Mouse (Mus musculus) 416B (cell line): ENCODE measurements around the gene Pecam1.
"Not testable (repeated sequence)": the region's sequence is repeated elsewhere in the genome, so short reads cannot be mapped to it uniquely, and the experiment has no call there.

Source experiments
- DNase-seq: peaks from one replicate; pipeline ENCODE4 v3.0.0; 2011; ENCODE audit warnings: low read depth

Pecam1 gene

DNA sequence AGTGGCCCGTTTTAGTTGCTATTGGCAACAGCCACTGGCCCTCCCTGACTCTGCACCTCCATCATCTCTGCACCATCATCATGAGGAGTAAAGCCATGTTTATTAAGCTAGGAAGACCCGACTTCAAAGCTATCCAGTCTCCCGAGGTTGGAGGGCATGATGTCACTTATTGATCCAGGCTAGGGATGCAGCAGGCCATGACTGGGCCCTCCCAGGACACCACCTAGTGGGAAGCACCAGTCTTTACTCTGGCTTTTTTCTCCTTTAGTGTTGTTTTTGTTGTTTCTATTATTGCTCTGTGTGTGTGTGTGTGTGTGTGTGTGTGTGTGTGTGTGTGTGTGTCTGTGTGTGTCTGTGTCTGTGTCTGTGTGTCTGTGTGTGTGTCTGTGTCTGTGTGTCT is 124.9 kb downstream of the Pecam1 start:
- DNase-seq, result no peak

DNA sequence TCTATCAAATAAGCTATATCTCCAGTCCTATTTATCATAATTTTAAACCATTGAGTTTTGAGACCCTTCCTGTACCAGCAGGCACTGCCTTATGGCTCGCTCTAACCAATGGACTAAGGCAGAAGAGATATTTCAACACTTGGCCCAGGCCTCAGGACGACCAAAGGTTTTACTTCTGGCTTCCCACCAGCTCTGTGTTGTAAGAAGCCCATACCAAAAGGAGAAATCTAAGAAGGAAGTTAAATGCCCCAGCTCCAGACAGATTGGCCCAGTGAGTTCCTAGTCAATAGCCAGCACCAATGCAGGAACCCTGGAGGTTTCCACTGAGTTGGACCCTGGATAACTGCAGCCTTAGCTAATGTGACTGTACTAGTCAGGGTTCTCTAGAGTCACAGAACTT is 126.8 kb downstream of the Pecam1 start:
- DNase-seq, result peak; percentile 81

DNA sequence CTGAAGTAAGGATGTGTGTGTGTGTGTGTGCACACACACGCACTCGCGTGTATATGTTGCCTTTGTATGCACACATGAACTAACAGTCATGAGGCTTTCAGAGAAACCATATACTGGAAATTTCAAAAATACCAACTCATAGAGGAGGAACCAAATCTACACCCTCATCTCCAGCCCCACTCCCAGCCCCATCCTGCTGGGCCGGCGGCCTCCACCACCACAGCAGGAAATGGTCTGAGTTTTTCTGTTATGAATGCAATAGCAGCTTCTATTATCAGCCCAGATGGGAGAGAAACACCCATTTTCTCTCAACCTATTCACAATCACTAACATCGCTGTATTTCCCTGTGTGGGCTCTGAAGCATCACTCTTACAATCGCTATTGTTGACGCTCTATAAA is 128.4 kb downstream of the Pecam1 start:
- peak; percentile 84 for DNase-seq

DNA sequence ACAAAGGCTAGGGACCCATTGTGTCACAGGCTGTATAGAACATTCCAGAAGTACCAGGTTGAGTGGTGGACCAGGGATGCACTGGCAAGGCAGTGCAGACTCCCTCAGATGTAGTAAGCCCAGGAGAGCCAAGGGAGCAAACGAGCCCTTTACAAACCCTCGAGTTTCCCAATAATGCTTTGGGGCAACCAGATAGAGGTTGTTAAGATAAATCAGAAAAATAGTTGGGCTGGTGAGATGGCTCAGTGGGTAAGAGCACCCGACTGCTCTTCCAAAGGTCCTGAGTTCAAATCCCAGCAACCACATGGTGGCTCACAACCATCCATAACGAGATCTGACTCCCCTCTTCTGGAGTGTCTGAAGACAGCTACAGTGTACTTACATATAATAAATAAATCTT is 131.7 kb downstream of the Pecam1 start:
- DNase-seq, result not testable (repeated sequence)

DNA sequence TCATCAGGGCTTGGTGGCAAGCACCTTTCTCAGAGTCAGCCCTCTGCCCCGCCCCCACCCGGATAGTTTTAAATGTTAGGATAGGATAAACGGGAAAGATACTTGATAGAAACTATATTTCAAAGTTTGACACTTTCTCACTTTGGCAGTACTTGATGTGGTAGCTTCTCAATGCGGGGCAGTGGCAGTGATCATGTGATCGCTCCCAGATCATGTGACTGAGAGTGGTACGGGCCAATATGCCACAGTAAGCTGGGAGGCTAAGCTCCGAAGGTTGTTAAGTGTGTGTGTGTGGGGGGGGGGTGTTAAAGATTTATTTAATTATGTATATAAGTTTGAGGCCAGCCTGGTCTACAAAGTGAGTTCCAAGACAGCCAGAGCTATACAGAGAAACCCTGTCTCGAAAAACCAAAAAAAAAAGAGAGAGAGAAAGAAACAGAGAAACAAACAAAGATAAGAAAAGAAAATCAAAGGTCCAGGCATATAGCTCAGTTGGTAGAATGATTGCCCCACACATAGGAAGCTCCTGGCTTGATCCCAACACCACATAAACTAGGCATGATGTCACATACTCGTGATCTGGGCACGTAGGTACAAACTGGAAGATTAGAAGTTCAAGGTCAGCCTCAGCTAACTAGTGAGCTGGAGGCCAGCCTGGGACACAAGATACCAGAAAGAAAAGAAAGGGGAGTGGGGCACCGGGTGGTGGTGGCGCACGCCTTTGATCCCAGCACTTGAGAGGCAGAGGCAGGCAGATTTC is 132.4 kb downstream of the Pecam1 start:
- DNase-seq, result peak; percentile 71

DNA sequence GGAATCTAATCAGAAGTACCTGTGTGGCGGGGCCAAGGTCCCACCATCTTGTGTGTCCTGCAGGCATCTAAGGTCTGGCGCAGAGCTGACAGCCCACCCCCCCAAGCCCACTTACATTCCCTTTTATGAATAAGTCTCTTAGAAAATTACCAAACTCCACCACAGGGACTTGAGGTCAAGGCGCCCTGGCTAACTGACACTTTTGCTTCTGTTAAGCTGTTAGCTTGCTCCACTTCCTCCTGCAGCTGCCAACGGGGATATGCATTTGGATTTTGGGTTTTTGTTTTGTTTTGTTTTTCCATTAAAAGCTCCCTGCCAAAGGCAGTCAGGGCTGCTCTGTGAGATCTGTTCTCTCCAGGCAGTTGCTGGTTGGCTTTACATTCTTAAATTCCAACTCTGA is 134.9 kb downstream of the Pecam1 start:
- DNase-seq, result peak; percentile 56

DNA sequence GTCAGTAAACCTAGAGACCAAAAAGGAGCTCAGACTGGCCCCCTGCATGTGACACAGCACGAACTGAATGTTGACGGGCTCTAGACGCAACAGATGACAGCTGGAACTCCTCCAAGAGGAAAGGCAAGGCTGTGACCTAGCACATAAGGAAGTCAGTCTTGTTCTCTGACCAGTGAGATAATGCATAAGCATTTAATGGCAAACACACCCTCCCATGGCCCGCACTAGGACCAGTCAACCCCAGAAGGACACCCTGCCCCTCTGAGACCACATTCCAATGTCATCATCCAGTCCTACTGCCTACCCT is 136.1 kb downstream of the Pecam1 start:
- peak; percentile 89 for DNase-seq

DNA sequence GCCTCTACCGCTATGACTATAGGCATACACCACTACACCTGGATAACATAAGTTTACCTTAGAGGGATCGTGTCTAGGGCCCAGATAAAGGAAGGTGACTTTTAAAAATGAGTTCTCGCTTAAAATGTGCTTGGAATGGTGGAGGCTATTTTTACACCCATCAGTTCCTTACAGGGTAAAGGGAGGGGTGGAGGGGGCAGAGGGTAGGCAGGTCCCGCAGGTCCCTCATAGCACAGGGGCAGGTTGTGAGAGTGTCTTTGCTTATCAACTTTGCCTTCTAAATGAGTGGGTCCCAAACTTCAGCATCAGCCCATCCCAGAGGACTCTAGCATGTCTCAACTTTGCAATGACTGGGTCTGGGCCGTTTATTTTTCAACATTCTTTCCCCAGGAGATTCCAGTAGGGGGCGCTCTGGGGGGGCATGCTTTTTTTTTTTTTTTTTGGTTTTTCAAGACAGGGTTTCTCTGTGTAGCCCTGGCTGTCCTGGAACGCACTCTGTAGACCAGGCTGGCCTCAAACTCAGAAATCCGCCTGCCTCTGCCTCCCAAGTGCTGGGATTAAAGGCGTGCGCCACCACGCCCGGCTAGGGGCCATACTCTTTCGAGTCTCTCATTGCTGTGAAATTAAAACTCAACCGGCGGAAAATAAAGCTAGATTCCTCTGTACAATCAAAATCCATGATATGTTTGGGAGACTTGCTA is 136.6 kb downstream of the Pecam1 start:
- DNase-seq, result peak; percentile 72

DNA sequence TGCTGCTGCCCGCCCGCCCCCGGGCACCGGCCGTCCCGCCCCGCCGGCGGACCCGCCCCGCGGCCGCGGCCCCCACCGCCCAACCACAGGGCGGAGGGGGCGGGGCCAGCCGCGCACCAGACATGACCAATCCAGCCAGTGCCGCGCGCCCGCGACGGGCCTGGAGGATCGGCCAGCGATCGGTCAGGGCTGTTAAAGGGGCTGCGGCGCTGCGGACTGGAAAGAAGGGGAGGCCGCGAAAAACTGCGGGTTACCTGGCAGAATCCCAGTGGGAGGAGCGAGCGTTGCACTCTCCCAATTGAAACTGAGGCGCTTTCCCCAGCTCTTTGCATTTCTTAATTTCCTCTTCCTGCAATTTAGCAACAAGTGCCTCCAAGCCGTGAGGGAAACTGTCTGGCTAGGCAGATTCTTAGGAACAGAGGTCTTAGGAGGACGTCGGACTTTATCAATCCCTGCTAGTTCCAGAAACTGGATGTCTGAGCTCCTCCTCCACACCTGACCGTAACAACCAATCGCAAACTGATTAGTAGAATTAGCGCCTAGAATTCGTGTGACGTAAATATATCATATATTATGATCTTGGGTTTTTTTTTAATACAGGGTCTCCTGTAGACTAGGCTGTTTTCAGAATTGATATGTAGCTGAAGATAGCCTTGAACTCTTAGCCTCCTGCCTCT is 137.3 kb downstream of the Pecam1 start, which contains the start of gene Tex2:
Gene Tex2 (minus strand): TSS at position 463 of the 677 bp plus-strand sequence.
- DNase-seq, result peak; percentile 97

DNA sequence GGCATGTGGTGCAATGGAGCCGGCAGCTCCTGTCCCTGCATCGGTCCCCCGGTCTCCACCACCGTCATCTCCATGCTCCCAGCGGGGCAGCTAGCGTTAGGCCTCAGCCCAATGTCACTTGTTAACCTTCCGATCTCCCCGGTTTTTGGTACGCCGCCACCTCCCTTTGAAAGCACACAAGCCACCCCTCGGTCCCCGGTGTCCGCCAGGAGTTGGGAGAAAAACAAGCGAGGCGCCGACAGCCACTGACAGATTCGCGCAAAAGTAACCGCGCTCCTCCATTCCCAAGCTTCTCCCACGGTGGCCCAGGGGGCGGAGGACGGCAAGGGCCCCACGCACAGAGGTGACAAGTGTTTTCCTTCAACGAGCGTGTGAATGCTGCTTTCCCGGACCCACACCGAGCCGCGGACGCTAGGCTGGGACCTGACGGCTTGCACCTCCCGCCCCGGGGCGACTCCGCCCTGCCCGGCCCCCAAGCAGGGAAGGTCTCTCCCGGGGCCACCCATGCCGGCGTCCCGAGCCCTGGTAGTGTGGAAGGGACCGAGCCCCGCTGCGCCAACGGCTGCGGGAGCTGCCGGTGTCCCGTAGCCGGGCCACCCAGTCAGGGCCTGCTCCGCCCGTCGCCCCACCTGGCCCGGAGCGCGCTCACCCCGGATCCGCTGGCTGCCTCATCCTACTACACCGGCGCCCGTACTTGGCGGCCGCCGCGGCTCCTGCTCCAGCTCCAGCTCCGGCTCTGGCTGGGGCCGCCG is 138.0 kb downstream of the Pecam1 start:
- DNase-seq, result peak; percentile 48

DNA sequence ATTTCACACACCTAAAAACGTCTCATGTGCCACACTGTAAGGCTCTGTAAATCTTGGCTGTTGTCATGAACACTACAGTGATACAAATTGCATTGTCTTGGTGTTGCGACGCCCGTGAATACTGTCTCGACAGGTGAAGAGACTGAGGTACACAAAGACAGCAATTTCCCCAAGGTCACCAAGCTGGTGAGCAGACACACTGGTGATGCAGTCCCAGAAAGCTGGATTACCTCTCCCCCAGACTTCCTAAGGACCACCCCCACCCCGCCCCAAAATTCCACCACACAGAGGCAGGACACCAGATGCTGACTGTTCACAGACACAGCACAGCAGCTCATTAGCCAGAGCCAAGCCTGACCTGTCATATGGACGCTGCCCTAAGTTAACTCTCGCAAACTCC is 140.7 kb downstream of the Pecam1 start:
- no peak for DNase-seq

DNA sequence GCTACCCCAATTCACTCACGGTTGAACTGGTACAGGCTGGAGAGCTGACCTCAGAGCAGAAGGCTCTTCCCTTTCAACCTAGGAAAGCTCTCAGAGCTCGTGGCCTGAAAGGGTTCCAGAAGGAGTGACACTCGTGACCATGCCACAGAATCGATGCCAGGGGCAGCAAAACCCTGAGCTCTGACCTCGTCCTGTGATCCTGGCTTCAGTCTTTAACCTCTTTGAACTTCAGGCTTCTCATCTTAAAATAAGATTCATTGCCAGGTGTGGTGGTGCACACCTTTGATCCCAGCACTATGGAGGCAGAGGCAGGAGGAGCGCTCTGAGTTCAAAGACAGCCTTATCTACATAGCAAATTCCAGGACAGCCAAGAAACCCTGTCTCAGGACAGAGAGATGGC is 143.1 kb downstream of the Pecam1 start:
- DNase-seq, result no peak

DNA sequence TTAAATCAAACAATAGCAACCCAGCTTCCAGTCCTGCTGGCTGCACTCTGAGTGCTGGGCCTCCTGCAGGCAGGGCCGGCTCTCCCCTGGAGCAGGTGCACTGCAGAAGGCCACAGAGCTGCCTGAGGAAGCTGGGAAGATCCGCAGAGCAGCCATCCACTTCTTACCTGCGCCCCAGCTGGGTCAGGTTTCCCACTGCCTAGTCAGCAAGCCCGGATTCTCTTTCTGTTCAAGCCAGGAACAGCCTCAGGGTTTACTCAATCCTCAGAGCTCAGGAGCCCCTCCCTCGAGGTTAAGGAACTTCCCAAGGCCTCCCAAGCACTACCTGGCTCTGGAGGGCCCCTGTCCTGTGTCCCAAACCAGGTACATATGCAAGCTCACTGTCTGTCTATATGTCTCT is 144.4 kb downstream of the Pecam1 start:
- no peak for DNase-seq
